Mouse (Mus musculus) CH12.LX (cell line): ENCODE data around the gene Rdm1.
"Not testable (repeated sequence)": the region's sequence is repeated elsewhere in the genome, so short reads cannot be mapped to it uniquely, and the experiment has no call there.

ENCODE experiments used
- BHLHE40 ChIP-seq: IDR thresholded peaks from 2 replicates; pipeline ENCODE4 v1.6.1; 2011; ENCODE audit warnings: mild to moderate bottlenecking, low read depth, low read length, improper control_type of control experiment
- CTCF ChIP-seq, 2 experiments: IDR thresholded peaks in 1 of 2; conservative IDR thresholded peaks in 1 of 2; 2 replicates each; pipeline ENCODE4 v1.5.1; 2011 to 2012; ENCODE audit warnings: low read depth in 2 of 2, low read length in 2 of 2, improper control_type of control experiment in 1 of 2, inconsistent platforms in 1 of 2, mild to moderate bottlenecking in 1 of 2, moderate library complexity in 1 of 2
- EP300 ChIP-seq: IDR thresholded peaks from 2 replicates; pipeline ENCODE4 v1.6.1; 2011; ENCODE audit warnings: low read length, improper control_type of control experiment
- GABPA ChIP-seq: IDR thresholded peaks from 2 replicates; pipeline ENCODE4 v1.6.1; 2012; ENCODE audit warnings: low read depth, low read length, improper control_type of control experiment, inconsistent platforms; ENCODE audit not compliant: insufficient replicate concordance
- MEF2A ChIP-seq: IDR thresholded peaks from 2 replicates; pipeline ENCODE4 v1.6.1; 2014; ENCODE audit warnings: low read depth, mild to moderate bottlenecking, inconsistent platforms, low read length, improper control_type of control experiment, borderline replicate concordance
- MXI1 ChIP-seq: IDR thresholded peaks from 2 replicates; pipeline ENCODE4 v1.6.1; 2011; ENCODE audit warnings: mild to moderate bottlenecking, low read depth, low read length, improper control_type of control experiment
- NELFE ChIP-seq: IDR thresholded peaks from 2 replicates; pipeline ENCODE4 v1.6.1; 2011; ENCODE audit warnings: low read depth, low read length, improper control_type of control experiment
- POLR2A ChIP-seq: IDR thresholded peaks from 2 replicates; pipeline ENCODE4 v1.6.1; 2011; ENCODE audit warnings: low read depth, mild to moderate bottlenecking, improper control_type of control experiment, low read length
- RAD21 ChIP-seq: IDR thresholded peaks from 2 replicates; pipeline ENCODE4 v1.6.1; 2011; ENCODE audit warnings: low read depth, mild to moderate bottlenecking, low read length, improper control_type of control experiment, moderate library complexity
- USF1 ChIP-seq: IDR thresholded peaks from 2 replicates; pipeline ENCODE4 v1.6.1; 2014; ENCODE audit warnings: low read depth, mild to moderate bottlenecking, inconsistent platforms, low read length, improper control_type of control experiment
- USF2 ChIP-seq: conservative IDR thresholded peaks from 2 replicates; pipeline ENCODE4 v1.6.1; 2011; ENCODE audit warnings: low read depth, low read length, improper control_type of control experiment
- ZNF384 ChIP-seq: IDR thresholded peaks from 2 replicates; pipeline ENCODE4 v1.6.1; 2012; ENCODE audit warnings: low read depth, low read length, improper control_type of control experiment, inconsistent platforms

- TF ChIP-seq GABPA; CTCF (conservative IDR thresholded peaks at IDR 0.05 in 1 of 2, IDR thresholded peaks at IDR 0.05 in 1 of 2; ENCODE audit: low read depth in 2 of 2, low read length in 2 of 2); EP300; ZNF384; POLR2A; BHLHE40; USF1; MEF2A; MXI1; NELFE; RAD21; USF2: not testable (repeated sequence)
These were observed 19.9 kb upstream of the Rdm1 start for GRCm38 (mm10) chr11:101607134-101607533.
